Mouse (Mus musculus) myocyte (in vitro differentiated cells): ENCODE measurements at regions not wholly inside any gene's neighbourhood (a gene's known extent, or its start where the extent isn't known, plus 50 kb on each side); places are given as distances from the start of the nearest gene placed in this dataset.

ENCODE experiments used
- CEBPB ChIP-seq: IDR thresholded peaks from 2 replicates; pipeline ENCODE4 v1.6.1; 2011; ENCODE audit warnings: mild to moderate bottlenecking, moderate library complexity; ENCODE audit not compliant: poor library complexity, insufficient read depth, severe bottlenecking
- E2F4 ChIP-seq: IDR thresholded peaks from one replicate; pipeline ENCODE4 v1.6.1; 2011; ENCODE audit warnings: mild to moderate bottlenecking, control low read depth, moderate library complexity; ENCODE audit not compliant: insufficient read depth
- MAX ChIP-seq: IDR thresholded peaks from one replicate; pipeline ENCODE4 v1.6.1; 2011; ENCODE audit warnings: low read depth, mild to moderate bottlenecking, control low read depth
- MYOD1 ChIP-seq, 3 experiments: IDR thresholded peaks; one replicate each; pipeline ENCODE4 v1.6.1; 2011; ENCODE audit warnings: control low read depth in 2 of 3, low read depth in 2 of 3, mild to moderate bottlenecking in 2 of 3, moderate library complexity in 1 of 3; ENCODE audit not compliant: insufficient read length in 2 of 3, control insufficient read depth in 1 of 3
- MYOG ChIP-seq, 3 experiments: IDR thresholded peaks; one replicate each; pipeline ENCODE4 v1.6.1; 2011; ENCODE audit warnings: control low read depth in 2 of 3, low read depth in 2 of 3, mild to moderate bottlenecking in 2 of 3; ENCODE audit not compliant: insufficient read length in 2 of 3, control insufficient read depth in 1 of 3, insufficient read depth in 1 of 3
- POLR2A ChIP-seq: IDR thresholded peaks from one replicate; pipeline ENCODE4 v1.6.1; 2011; ENCODE audit warnings: low read depth, mild to moderate bottlenecking, control low read depth, moderate library complexity; ENCODE audit not compliant: insufficient read length
- POLR2AphosphoS2 ChIP-seq: IDR thresholded peaks from one replicate; pipeline ENCODE4 v1.6.1; 2011; ENCODE audit warnings: low read depth, control low read depth; ENCODE audit not compliant: insufficient read length
- REST ChIP-seq: IDR thresholded peaks from one replicate; pipeline ENCODE4 v1.6.1; 2011; ENCODE audit warnings: mild to moderate bottlenecking, control low read depth, moderate library complexity; ENCODE audit not compliant: insufficient read depth, insufficient read length
- SRF ChIP-seq: IDR thresholded peaks from one replicate; pipeline ENCODE4 v1.6.1; 2011; ENCODE audit warnings: low read depth; ENCODE audit not compliant: control insufficient read depth, insufficient read length
- TCF12 ChIP-seq: IDR thresholded peaks from one replicate; pipeline ENCODE4 v1.6.1; 2011; ENCODE audit warnings: mild to moderate bottlenecking, control low read depth; ENCODE audit not compliant: poor library complexity, insufficient read depth, severe bottlenecking
- TCF3 ChIP-seq: IDR thresholded peaks from one replicate; pipeline ENCODE4 v1.6.1; 2011; ENCODE audit warnings: low read depth, control low read depth; ENCODE audit not compliant: insufficient read length
- USF1 ChIP-seq: IDR thresholded peaks from one replicate; pipeline ENCODE4 v1.6.1; 2011; ENCODE audit warnings: low read depth, mild to moderate bottlenecking, control low read depth, moderate library complexity

DNA sequence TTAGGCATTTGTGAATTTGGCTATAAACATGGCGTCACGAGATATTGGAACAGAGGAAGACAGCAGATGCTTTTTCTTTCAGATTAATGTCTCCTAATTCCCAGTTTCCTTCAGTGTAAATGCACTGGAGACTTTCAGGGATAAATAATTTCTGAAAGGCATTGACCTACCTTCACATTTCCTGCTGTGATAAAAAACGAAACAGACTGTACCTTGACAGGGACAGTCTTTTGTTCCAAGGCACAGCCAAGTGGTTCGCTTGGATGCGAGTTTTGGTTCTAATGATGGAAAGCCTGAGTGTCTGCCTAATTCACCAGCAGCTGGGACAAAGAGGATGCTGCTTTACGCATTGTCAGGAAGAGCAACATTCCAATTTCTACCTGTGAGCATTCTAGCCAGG, 485.8 kb downstream of the Epha4 start:
- TF ChIP-seq POLR2A = no peak
- no peak for TF ChIP-seq CEBPB
- TF ChIP-seq TCF3 = no peak
- TF ChIP-seq MYOG (IDR thresholded peaks at IDR 0.05; ENCODE audit: control insufficient read depth in 1 of 3, insufficient read depth in 1 of 3, insufficient read length in 2 of 3, low read depth in 2 of 3) = no peak
- TF ChIP-seq MAX = no peak
- TF ChIP-seq USF1 = no peak
- no peak for TF ChIP-seq E2F4
- no peak for TF ChIP-seq MYOD1 (IDR thresholded peaks at IDR 0.05; ENCODE audit: control insufficient read depth in 1 of 3, insufficient read length in 2 of 3, low read depth in 2 of 3)
- TF ChIP-seq TCF12 = no peak
- no peak for TF ChIP-seq POLR2AphosphoS2
- no peak for TF ChIP-seq REST
- TF ChIP-seq SRF = no peak
